Mouse (Mus musculus): ENCODE measurements around the gene Itgal. TPM values are rescaled to one million over a fixed set of nuclear protein-coding genes. Genes with fewer than 3 reads are reported as not detected.
"Not testable (repeated sequence)": the region's sequence is repeated elsewhere in the genome, so short reads cannot be mapped to it uniquely, and the experiment has no call there.

The Itgal gene
- polyA plus RNA-seq, 2 experiments = 4.0 to 6.4 TPM

DNA sequence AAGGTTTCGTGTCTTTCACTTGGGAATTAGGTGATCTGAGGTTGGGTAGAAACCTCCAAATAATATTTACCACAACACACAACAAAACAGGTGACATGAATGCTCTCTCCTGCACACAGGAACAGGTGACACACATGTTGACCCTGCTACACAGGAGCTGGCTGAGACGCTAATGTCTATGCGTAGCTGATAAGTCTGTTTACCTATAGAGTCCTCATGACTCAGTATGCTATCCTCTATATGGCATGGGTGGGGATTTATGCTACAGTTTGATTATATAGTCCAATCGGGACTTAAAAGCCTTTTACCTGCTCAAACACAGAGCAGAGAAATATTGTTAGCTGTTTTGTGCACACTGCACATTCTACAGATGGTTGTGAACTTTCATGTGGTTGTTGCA lies 64.2 kb downstream of the Itgal start:
- 54% methylated on average over 4 of the region's 4 CpGs for WGBS (ENCODE audit: insufficient replicate concordance)
- DNase-seq (ENCODE audit: low read depth in 3 of 3, low spot score in 3 of 3) = no peak
- Histone ChIP-seq H3K36me3 (replicated peaks; ENCODE audit: control insufficient read depth, insufficient read depth, low read depth) (no peaks in the 10 kb centered on the region), H3K4me3 (ENCODE audit: insufficient read depth in 1 of 2, low read depth in 2 of 2, low read length in 2 of 2) (no peak overlapping the region), H3K9ac (replicated peaks) (no peak overlapping the region), H3K27ac (no peak overlapping the region), H3K9me3 (ENCODE audit: control insufficient read depth, low read length) (no peaks in the 10 kb centered on the region), H3K4me2 (ENCODE audit: low read depth) (no peak overlapping the region), H3K27me3 (ENCODE audit: control insufficient read depth, insufficient read depth, low read length) (peaks cover 3% of the 10 kb centered on the region; the same call in 1 of the 2 replicates), H3K4me1 (replicated peaks; ENCODE audit: control insufficient read depth in 2 of 2, insufficient read depth in 2 of 2, low read length in 1 of 2) (no peaks in the 10 kb centered on the region)
- ATAC-seq (ENCODE audit: insufficient read depth) = no peak
- TF ChIP-seq EP300 (IDR thresholded peaks at IDR 0.05; ENCODE audit: low read depth) = no peak

DNA sequence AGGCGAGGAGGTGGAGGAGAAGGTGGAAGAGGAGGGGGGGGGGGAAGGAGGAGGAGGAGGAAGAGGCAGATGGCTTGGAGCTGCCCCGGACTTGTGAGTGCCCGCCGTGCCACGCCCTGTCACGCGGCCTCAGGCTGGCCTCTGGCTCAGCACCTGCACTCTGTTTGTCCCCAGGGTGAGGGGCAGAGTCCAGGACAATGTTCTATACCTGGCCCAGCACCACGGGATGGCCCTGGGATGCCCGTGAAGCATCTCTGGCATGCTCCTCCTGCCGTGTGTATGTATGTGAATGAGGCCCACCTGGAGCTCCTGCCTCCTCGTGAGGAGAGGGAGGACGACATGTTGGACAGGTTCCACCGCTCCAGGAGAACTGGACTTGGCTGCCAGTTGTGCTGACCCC lies 65.4 kb downstream of the Itgal start:
- no peak for DNase-seq (ENCODE audit: low read depth in 3 of 3, low spot score in 3 of 3)
- H3K36me3 ChIP-seq (replicated peaks; ENCODE audit: control insufficient read depth, insufficient read depth, low read depth) = no peaks in the 10 kb centered on the region
- H3K4me3 ChIP-seq (ENCODE audit: insufficient read depth in 1 of 2, low read depth in 2 of 2, low read length in 2 of 2) = no peak overlapping the region
- H3K9me3 ChIP-seq (ENCODE audit: control insufficient read depth, low read length) = no peaks in the 10 kb centered on the region
- peak; percentile 51; the same call in 1 of the 2 replicates for ATAC-seq (ENCODE audit: insufficient read depth)
- H3K27me3 ChIP-seq (ENCODE audit: control insufficient read depth, insufficient read depth, low read length) = peaks cover 3% of the 10 kb centered on the region; the same call in 1 of the 2 replicates
- no peak overlapping the region for H3K4me2 ChIP-seq (ENCODE audit: low read depth)
- H3K9ac ChIP-seq (replicated peaks) = no peak overlapping the region
- H3K4me1 ChIP-seq (replicated peaks; ENCODE audit: control insufficient read depth in 2 of 2, insufficient read depth in 2 of 2, low read length in 1 of 2) = no peaks in the 10 kb centered on the region
- no peak overlapping the region for H3K27ac ChIP-seq
- WGBS (ENCODE audit: insufficient replicate concordance) = 39% methylated on average over 13 of the region's 13 CpGs
- TF ChIP-seq EP300 (IDR thresholded peaks at IDR 0.05; ENCODE audit: low read depth) (no peak), CTCF (IDR thresholded peaks at IDR 0.05; ENCODE audit: low read depth) (no peak)

DNA sequence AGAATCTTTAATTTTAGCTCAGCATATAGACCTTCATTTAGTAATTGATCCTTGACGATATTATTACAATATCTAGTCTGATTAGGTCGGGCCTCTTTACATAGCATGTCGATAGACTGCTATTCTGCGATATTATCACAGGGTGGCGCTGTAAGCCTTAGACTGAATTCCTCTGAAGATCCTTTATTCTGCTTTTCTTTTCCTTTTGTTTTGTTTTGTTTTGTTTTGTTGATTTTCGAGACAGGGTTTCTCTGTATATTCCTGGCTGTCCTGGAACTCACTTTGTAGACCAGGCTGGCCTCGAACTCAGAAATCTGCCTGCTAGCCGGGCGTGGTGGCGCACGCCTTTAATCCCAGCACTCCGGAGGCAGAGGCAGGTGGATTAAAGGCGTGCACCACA lies 66.4 kb downstream of the Itgal start:
- not testable (repeated sequence) for H3K27me3 ChIP-seq (ENCODE audit: control insufficient read depth, insufficient read depth, low read length); ATAC-seq (ENCODE audit: insufficient read depth); H3K36me3 ChIP-seq (replicated peaks; ENCODE audit: control insufficient read depth, insufficient read depth, low read depth); H3K9ac ChIP-seq (replicated peaks); H3K4me1 ChIP-seq (replicated peaks; ENCODE audit: control insufficient read depth in 2 of 2, insufficient read depth in 2 of 2, low read length in 1 of 2); H3K27ac ChIP-seq; H3K9me3 ChIP-seq (ENCODE audit: control insufficient read depth, low read length)
- WGBS (ENCODE audit: insufficient replicate concordance) = 22% methylated on average over 13 of the region's 13 CpGs
- DNase-seq (ENCODE audit: low read depth in 3 of 3, low spot score in 3 of 3) = peak in 2 of 3 experiments; percentile 38 to 50
- Histone ChIP-seq H3K4me3 (ENCODE audit: insufficient read depth in 1 of 2, low read depth in 2 of 2, low read length in 2 of 2) (peak overlapping the region in 1 of 2 experiments; percentile 15; a peak in 1 of 4 replicates), H3K4me2 (ENCODE audit: low read depth) (peak overlapping the region; percentile 27; the same call in 1 of the 2 replicates)
- peak; percentile 76 for TF ChIP-seq CTCF (IDR thresholded peaks at IDR 0.05; ENCODE audit: low read depth)

DNA sequence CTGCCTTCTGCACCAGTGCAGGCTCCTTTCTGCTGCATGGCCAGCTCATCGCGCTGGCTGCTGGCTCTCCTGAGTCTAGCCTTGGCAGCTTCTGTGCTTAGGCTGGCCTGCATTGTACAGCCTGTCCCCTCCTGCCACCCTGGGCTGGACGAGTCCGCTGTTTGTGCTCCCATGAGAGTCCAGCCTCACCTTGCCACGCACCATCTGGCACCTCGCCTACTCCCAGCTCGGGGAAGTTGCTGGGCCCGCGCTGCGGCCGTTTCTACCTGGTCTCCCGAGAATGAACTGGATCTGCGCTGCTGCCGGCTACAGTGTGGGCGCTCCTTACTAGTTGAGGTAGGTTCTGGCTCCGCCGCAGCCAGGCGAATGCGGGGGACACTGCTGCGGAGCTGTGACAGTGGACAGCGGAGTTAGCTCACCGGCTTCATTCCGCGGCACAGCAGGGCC lies 67.4 kb downstream of the Itgal start:
- peaks cover 3% of the 10 kb centered on the region; the same call in 1 of the 2 replicates for H3K27me3 ChIP-seq (ENCODE audit: control insufficient read depth, insufficient read depth, low read length)
- DNase-seq (ENCODE audit: low read depth in 3 of 3, low spot score in 3 of 3) (no peak), ATAC-seq (ENCODE audit: insufficient read depth) (no peak)
- TF ChIP-seq EP300 (IDR thresholded peaks at IDR 0.05; ENCODE audit: low read depth) (no peak), CTCF (IDR thresholded peaks at IDR 0.05; ENCODE audit: low read depth) (no peak)
- H3K36me3 ChIP-seq (replicated peaks; ENCODE audit: control insufficient read depth, insufficient read depth, low read depth) = no peaks in the 10 kb centered on the region
- no peak overlapping the region for H3K27ac ChIP-seq
- no peaks in the 10 kb centered on the region for H3K9me3 ChIP-seq (ENCODE audit: control insufficient read depth, low read length)
- H3K4me3 ChIP-seq (ENCODE audit: insufficient read depth in 1 of 2, low read depth in 2 of 2, low read length in 2 of 2) = peak overlapping the region in 1 of 2 experiments; percentile 17; a peak in 1 of 4 replicates
- H3K4me1 ChIP-seq (replicated peaks; ENCODE audit: control insufficient read depth in 2 of 2, insufficient read depth in 2 of 2, low read length in 1 of 2) = no peaks in the 10 kb centered on the region
- H3K9ac ChIP-seq (replicated peaks) = no peak overlapping the region
- H3K4me2 ChIP-seq (ENCODE audit: low read depth) = peak overlapping the region; percentile 48
- WGBS (ENCODE audit: insufficient replicate concordance) = 12% methylated on average over 24 of the region's 24 CpGs

DNA sequence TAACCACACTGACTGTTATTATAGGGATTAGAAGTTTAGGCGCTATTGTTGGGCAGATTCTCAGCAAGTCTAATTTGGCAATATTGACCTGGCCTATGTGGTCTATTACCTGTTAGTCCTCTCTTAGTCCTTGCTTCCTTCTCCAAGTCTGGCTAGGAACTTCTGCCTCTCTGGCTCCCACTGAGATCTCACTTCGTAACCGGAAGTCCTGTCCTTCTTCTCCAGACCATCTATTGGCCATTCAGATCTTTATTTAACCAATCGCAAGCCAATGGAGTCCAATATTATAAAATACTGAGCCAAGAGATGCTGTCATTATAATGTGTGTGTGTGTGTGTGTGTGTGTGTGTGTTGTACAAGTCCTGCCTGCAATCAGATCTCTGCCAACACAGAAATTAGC lies 68.1 kb downstream of the Itgal start:
- H3K27me3 ChIP-seq (ENCODE audit: control insufficient read depth, insufficient read depth, low read length) = peaks cover 3% of the 10 kb centered on the region; the same call in 1 of the 2 replicates
- H3K4me2 ChIP-seq (ENCODE audit: low read depth) = no peak overlapping the region
- no peak for DNase-seq (ENCODE audit: low read depth in 3 of 3, low spot score in 3 of 3)
- WGBS (ENCODE audit: insufficient replicate concordance) = 62% methylated on average over 4 of the region's 4 CpGs
- ATAC-seq (ENCODE audit: insufficient read depth) = no peak
- H3K9me3 ChIP-seq (ENCODE audit: control insufficient read depth, low read length) = no peaks in the 10 kb centered on the region
- no peaks in the 10 kb centered on the region for H3K36me3 ChIP-seq (replicated peaks; ENCODE audit: control insufficient read depth, insufficient read depth, low read depth)
- TF ChIP-seq CTCF (IDR thresholded peaks at IDR 0.05; ENCODE audit: low read depth) (no peak), EP300 (IDR thresholded peaks at IDR 0.05; ENCODE audit: low read depth) (no peak)
- H3K4me1 ChIP-seq (replicated peaks; ENCODE audit: control insufficient read depth in 2 of 2, insufficient read depth in 2 of 2, low read length in 1 of 2) = no peaks in the 10 kb centered on the region
- no peak overlapping the region for H3K9ac ChIP-seq (replicated peaks)
- H3K27ac ChIP-seq = no peak overlapping the region
- H3K4me3 ChIP-seq (ENCODE audit: insufficient read depth in 1 of 2, low read depth in 2 of 2, low read length in 2 of 2) = no peak overlapping the region
